Mouse (Mus musculus): ENCODE results near the gene Spa17.

The Spa17 gene

DNA sequence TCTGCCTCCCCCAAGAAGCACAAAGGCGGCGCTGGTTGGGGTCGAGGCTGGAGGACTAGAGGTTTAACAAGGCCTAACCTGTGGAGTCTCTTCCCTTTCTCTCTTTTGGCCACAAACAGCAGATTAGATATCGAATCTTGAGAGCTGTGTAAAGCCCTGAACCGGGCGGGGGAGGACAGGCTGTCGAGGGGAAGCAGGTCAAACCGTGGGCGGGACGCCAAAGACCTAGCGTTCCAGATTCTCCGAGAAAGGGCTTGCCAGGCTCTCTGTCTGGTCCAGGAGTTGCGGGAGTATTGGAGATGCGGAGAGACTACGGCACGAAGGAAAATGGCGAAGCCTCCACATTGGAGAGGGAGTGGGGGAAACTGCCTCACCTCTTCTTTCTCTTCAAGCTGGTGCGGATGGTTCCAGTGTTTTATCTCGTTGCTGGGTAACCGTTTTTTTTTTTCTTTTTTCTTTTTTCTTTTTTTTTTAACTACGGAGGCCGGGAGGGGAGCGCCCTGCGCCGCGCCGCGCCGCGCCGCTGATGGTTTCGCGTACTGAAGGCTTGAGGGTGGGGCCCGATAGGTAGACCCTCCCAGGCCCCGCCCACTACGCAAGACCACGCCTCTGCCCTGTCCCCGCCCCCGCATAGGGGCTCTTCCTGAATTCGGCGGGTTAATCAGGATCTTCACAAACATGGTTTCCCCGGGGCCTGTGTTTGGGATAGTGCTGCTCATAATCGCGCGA is at the start of gene Spa17:
Spa17 (minus strand) TSS at position 541 of the 729 bp plus-strand sequence.
- DNase-seq = peak; percentile 85

GRCm38 (mm10) chr9:37663210-37663609 is 49.7 kb upstream of the Spa17 start:
- no peak for DNase-seq

- no peak for DNase-seq
These were observed 45.9 kb upstream of the Spa17 start for GRCm38 (mm10) chr9:37659413-37659812.

DNA sequence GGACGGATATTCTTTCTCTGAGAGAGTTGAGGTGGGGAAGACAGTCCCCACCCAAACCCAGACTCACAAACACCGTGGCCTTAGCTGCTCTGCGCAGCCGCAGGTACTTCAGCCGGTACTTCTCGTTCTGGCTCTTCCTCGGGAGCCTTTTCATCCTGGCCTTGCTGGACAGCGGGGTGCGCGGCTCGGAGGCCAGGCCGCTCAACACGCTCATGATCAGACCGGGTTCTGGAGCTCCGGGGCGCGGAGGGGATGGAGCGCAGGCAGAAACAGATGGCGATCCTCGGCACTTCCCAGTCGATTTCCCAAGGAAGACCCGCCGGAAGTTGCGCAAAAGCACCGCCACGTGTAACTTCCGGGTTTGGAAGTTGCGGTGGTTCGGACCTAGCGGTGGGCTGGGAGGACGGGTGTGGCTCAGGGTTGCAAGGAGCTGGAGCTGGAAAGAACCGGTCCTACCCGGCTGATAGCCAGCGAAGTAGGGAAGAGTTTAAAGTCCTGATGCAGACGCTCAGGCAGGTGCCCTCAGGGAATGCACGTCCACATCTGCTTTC is 43.5 kb upstream of the Spa17 start, which contains the start of gene Tbrg1:
Tbrg1 (minus strand) TSS at position 382 of the 551 bp plus-strand sequence.
- DNase-seq = peak; percentile 66

- DNase-seq = no peak
These were observed 42.9 kb upstream of the Spa17 start for GRCm38 (mm10) chr9:37656439-37656881.

GRCm38 (mm10) chr9:37655961-37656360 is 42.4 kb upstream of the Spa17 start:
- no peak for DNase-seq

DNA sequence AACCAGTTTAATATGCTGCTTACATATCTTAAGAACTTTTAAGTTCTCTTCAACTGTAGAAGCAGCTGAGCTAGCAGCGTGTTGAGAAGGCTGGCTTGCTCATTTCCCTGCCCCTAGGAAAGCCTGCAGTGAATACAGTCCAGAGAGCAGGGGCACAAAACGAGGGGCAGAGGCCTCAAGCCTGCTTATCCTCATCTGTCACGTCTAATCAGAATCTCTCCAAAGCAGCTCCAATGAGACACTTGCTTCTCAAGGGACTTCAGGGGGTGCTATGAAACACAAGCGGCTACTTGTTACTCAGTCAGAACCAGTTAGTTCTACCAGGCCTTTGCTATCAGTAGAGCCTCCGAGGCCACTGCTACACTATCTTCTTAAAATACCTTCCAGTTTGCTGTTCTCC is 40.3 kb upstream of the Spa17 start:
- no peak for DNase-seq

- DNase-seq = no peak
These were observed 37.1 kb upstream of the Spa17 start for GRCm38 (mm10) chr9:37650639-37651038.

DNA sequence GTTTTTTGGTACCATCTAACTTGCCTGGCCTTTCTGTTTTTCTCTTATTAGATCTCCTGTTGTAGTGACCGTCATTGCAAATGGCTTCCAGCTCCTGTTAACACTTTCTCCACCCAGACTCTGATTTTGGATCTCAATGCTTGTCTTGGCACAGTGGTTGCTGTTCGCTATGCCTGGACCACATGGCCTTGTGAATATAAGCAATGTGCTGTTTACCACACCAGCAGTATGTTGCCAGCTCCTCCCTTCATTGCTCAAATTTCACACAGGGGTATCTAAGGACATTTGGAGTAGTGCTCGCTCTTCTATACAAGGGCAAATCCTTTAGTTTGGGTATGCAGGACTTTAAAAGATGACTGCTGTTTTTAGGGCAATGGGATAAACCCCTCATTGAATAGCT is 32.7 kb upstream of the Spa17 start:
- DNase-seq = no peak

DNA sequence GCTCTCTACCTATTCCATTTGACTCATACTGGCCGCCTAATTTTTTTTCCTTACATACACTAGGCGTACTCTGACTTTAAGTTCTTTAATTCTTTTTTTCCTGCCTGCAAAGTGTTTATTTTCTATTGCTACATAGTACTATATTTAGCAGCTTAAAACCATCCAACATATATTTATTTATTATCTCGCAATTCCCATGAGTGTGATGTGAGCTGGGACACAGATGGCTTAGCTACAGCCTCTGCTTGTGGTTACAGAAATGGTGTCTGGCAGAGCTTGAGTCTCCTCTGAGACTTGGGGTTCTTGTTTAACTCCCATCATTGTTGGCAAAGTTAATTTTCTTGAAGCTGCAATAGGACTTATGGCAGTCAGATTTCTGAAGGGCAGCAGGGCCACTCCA is 25.2 kb upstream of the Spa17 start:
- DNase-seq = no peak

DNA sequence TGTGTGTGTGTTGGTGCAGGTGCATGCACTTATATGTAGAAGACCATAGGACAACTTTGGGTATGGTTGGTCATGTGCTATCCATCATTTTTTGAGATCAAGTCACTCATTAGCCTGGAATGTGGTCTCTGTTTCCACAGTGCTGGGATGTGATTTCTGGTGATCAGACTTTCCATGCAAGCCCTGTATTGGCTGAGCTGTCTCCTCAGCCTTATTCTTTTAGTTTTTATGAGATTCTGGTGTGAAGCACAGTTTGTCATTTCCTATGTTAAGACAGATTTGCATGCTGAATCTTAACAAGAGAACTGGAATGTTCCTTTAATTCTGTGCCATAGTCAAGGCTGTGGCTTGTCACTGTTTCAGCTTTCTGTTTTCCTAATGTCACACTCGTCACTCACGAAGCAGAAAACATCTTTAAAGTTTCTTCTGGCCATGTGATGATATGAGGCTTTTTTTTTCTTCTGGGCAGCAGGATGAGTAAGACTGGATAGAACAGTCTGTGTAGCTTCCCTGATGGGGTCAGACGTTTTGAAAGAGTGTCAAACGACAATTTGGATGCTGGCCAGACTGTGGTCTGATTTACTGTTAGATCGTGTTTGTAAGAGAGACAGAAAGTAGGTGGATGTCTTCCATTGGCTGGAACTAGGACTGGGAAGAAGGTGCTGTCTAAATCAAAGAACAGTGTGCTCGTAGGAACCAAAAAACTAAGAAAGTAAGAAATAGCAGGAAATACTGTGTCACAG is 23.4 kb upstream of the Spa17 start:
- no peak for DNase-seq

GRCm38 (mm10) chr9:37636335-37636734 is 22.8 kb upstream of the Spa17 start:
- peak; percentile 53 for DNase-seq

- no peak for DNase-seq
These were observed 20.7 kb upstream of the Spa17 start for GRCm38 (mm10) chr9:37634269-37634668.

- DNase-seq = no peak
These were observed 18.8 kb upstream of the Spa17 start for GRCm38 (mm10) chr9:37632305-37632704.

- no peak for DNase-seq
These were observed 16.4 kb upstream of the Spa17 start for GRCm38 (mm10) chr9:37629941-37630340.

DNA sequence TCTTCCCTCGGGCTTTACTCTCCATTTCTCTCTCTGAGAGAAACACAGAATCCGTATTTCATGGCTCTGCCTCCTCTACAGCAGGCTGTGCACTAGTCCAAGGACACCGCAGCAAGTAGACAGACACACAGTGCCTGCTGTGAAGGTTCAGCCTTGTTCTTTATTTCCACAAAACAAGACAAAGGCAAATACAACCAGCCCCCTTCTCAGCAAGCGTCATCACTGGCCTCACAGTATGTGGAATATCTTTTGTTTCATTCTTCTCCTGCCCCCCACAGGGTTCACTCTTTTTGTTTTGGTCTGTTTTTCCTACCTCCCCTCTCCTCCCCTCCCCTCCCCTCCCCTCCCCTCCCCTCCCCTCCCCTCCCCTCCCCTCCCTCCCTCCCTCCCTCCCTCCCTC is 15.1 kb upstream of the Spa17 start:
- no peak for DNase-seq

- no peak for DNase-seq
These were observed 13.7 kb upstream of the Spa17 start for GRCm38 (mm10) chr9:37627263-37627662.

- DNase-seq = peak; percentile 18
These were observed 12.6 kb upstream of the Spa17 start for GRCm38 (mm10) chr9:37626103-37626567.

DNA sequence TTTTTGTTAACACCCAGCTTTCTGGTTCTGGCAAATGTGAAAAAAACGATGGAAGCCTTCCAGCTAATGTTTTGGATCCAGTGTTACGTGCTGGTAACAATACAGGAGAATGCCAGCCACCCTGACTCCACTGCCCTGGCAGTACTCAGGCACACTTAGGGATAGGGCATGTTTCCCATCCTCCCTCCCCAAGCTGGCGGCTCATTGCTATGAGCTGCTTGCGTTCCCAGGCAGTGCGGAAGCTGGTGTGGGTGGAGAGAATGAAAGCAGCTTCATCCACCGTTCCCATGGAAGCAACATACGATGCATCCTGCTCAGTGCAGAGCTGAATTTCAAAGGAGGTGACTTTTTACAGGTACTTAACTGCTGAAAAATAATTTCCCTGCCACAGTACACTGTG is 12.1 kb upstream of the Spa17 start:
- DNase-seq = peak; percentile 67

GRCm38 (mm10) chr9:37625129-37625528 is 11.6 kb upstream of the Spa17 start:
- no peak for DNase-seq

DNA sequence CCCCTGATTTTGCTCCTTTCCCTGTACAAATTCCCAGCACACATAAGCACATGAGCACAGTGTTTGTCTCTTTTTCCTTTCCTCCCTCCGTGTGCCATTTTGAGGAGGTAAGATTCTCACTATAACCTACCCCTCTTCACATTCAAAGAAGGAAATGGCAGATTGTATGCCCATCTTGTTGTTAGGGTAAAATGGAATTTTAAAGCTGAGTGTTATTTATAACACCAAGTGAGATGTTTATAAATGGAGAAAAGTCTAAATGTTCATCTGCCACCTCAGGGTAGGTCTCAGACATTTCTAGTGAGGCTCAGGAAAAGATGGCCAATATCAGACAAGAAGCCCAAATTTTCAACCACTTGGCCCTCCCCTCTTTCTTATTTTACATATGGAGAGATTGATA is 11.0 kb upstream of the Spa17 start:
- no peak for DNase-seq

GRCm38 (mm10) chr9:37623981-37624380 is 10.5 kb upstream of the Spa17 start:
- no peak for DNase-seq

- DNase-seq = no peak
These were observed 7.8 kb upstream of the Spa17 start for GRCm38 (mm10) chr9:37621290-37621689.

DNA sequence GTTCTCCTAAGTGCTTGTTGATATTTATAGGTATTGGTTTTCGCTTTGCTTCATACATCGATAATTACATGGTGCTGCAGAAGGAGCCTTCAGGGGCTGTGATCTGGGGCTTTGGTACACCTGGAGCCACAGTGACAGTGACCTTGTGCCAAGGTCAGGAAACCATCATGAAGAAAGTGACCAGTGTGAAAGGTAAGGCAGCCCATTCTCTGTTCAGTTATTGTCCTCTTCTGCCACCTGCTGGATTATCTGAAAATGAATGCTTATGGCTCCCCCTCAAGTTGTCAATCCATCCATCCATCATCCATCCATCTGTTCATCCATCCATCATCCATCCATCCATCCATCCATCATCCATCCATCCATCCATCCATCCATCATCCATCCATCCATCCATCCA is 3.2 kb upstream of the Spa17 start:
- no peak for DNase-seq

Data from right cerebral cortex, postnatal 14 days (tissue).